Mouse (Mus musculus) retina, postnatal 1 day (tissue): ENCODE results near the gene Etnppl.

Experiments
- DNase-seq: peaks from one replicate; pipeline ENCODE4 v3.0.0-alpha.2; 2012

Etnppl gene

GRCm38 (mm10) chr3:130677671-130678460 is 60.6 kb downstream of the Etnppl start:
- no peak for DNase-seq

GRCm38 (mm10) chr3:130681226-130681625 is 64.0 kb downstream of the Etnppl start:
- no peak for DNase-seq

- DNase-seq = no peak
Observed at GRCm38 (mm10) chr3:130682183-130682582, 64.9 kb downstream of the Etnppl start.

GRCm38 (mm10) chr3:130683836-130684235 is 66.6 kb downstream of the Etnppl start:
- DNase-seq = no peak

- DNase-seq = peak; percentile 38
Observed at GRCm38 (mm10) chr3:130684276-130685013, 67.2 kb downstream of the Etnppl start.

GRCm38 (mm10) chr3:130685014-130685366 is 67.7 kb downstream of the Etnppl start:
- DNase-seq = no peak

- DNase-seq = no peak
Observed at GRCm38 (mm10) chr3:130687051-130687450, 69.8 kb downstream of the Etnppl start.
